Comparison of ENCODE assay signal across 8 mouse cellular contexts in genomic region chr9:120961969-120962700, GRCm38 (mm10). TPM values are rescaled to one million over a fixed set of nuclear protein-coding genes. Genes with fewer than 3 reads are reported as not detected.
DNase-seq lines count a peak whose midpoint lies in the region; ATAC-seq lines count a peak whose summit lies in the region.

No protein-coding gene starts in this region.

- peaks cover 99% of the 10 kb centered on the region for H3K36me3 ChIP-seq in forebrain, embryonic 12.5 days (replicated peaks)
- H3K36me3 ChIP-seq in forebrain, embryonic 16.5 days (ENCODE audit: control insufficient read depth, insufficient read depth): peaks cover 37% of the 10 kb centered on the region
- H3K36me3 ChIP-seq in heart, embryonic 16.5 days (ENCODE audit: control insufficient read depth, insufficient read depth): peaks cover 61% of the 10 kb centered on the region
- H3K36me3 ChIP-seq in liver, embryonic 16.5 days (ENCODE audit: control insufficient read depth, insufficient read depth): peaks cover 53% of the 10 kb centered on the region

- H3K4me1 ChIP-seq in forebrain, embryonic 12.5 days: no peaks in the 10 kb centered on the region; the same call in 1 of the 2 replicates
- H3K4me1 ChIP-seq in forebrain, embryonic 16.5 days (replicated peaks; ENCODE audit: control insufficient read depth, insufficient read depth, low read length): peaks cover 2% of the 10 kb centered on the region; the same call in 1 of the 2 replicates
- peaks cover 39% of the 10 kb centered on the region for H3K4me1 ChIP-seq in heart, embryonic 16.5 days (ENCODE audit: control insufficient read depth, insufficient read depth, low read length)
- peaks cover 8% of the 10 kb centered on the region for H3K4me1 ChIP-seq in liver, embryonic 16.5 days (ENCODE audit: control insufficient read depth, low read depth, low read length)

- DNase-seq in MEL-GATA-1-ER (ENCODE audit: extremely low read depth, low read depth): peak; percentile 39
- DNase-seq in right cerebral cortex, adult 2 months (ENCODE audit: low spot score in 2 of 2): no peak
- no peak for DNase-seq in frontal cortex, adult 2 months (ENCODE audit: extremely low spot score in 1 of 2, low spot score in 1 of 2)
- DNase-seq in thymus, postnatal 36 days: no peak

- H3K4me3 ChIP-seq in forebrain, embryonic 12.5 days (replicated peaks): no peak overlapping the region
- H3K4me3 ChIP-seq in forebrain, embryonic 16.5 days (replicated peaks; ENCODE audit: low read length): no peak overlapping the region
- H3K4me3 ChIP-seq in heart, embryonic 16.5 days (ENCODE audit: low read length): no peak overlapping the region
- H3K4me3 ChIP-seq in liver, embryonic 16.5 days (ENCODE audit: low read depth, low read length): no peak overlapping the region

- ATAC-seq in forebrain, embryonic 12.5 days (ENCODE audit: low FRiP score): no peak
- ATAC-seq in forebrain, embryonic 16.5 days: no peak
- no peak for ATAC-seq in heart, embryonic 16.5 days (replicated peaks; ENCODE audit: extremely low read depth, insufficient read depth, low FRiP score)
- 0 out of 2 replicates have a peak, but pooled peaks have one; percentile 22 for ATAC-seq in liver, embryonic 16.5 days (ENCODE audit: low read depth)

- H3K9me3 ChIP-seq in forebrain, embryonic 12.5 days: no peaks in the 10 kb centered on the region
- H3K9me3 ChIP-seq in forebrain, embryonic 16.5 days (ENCODE audit: control insufficient read depth, low read length): no peaks in the 10 kb centered on the region
- H3K9me3 ChIP-seq in heart, embryonic 16.5 days (replicated peaks; ENCODE audit: control insufficient read depth, low read length): no peaks in the 10 kb centered on the region
- no peaks in the 10 kb centered on the region for H3K9me3 ChIP-seq in liver, embryonic 16.5 days (replicated peaks; ENCODE audit: control insufficient read depth, low read length)

- no peak overlapping the region for H3K9ac ChIP-seq in forebrain, embryonic 12.5 days
- H3K9ac ChIP-seq in forebrain, embryonic 16.5 days (replicated peaks; ENCODE audit: low read depth, low read length): no peak overlapping the region
- H3K9ac ChIP-seq in heart, embryonic 16.5 days (ENCODE audit: low read length): no peak overlapping the region
- H3K9ac ChIP-seq in liver, embryonic 16.5 days (ENCODE audit: low read depth, low read length): no peak overlapping the region

- H3K4me2 ChIP-seq in forebrain, embryonic 12.5 days: no peak overlapping the region
- H3K4me2 ChIP-seq in forebrain, embryonic 16.5 days (ENCODE audit: low read length): no peak overlapping the region
- no peak overlapping the region for H3K4me2 ChIP-seq in heart, embryonic 16.5 days (ENCODE audit: low read depth, low read length)
- no peak overlapping the region for H3K4me2 ChIP-seq in liver, embryonic 16.5 days (ENCODE audit: low read depth, low read length)

- no peaks in the 10 kb centered on the region for H3K27me3 ChIP-seq in forebrain, embryonic 12.5 days
- no peaks in the 10 kb centered on the region for H3K27me3 ChIP-seq in forebrain, embryonic 16.5 days (replicated peaks; ENCODE audit: control insufficient read depth, insufficient read depth, low read length)
- no peaks in the 10 kb centered on the region for H3K27me3 ChIP-seq in heart, embryonic 16.5 days (ENCODE audit: control insufficient read depth, insufficient read depth, low read length)
- H3K27me3 ChIP-seq in liver, embryonic 16.5 days (ENCODE audit: control insufficient read depth, insufficient read depth, low read depth, low read length): no peaks in the 10 kb centered on the region

- 0 out of 2 replicates have a peak overlapping the region, but pooled peaks have one; percentile 27 for H3K27ac ChIP-seq in forebrain, embryonic 12.5 days
- no peak overlapping the region for H3K27ac ChIP-seq in forebrain, embryonic 16.5 days (ENCODE audit: low read length)
- peak overlapping the region; percentile 51; the same call in 1 of the 2 replicates for H3K27ac ChIP-seq in heart, embryonic 16.5 days (ENCODE audit: low read length)
- H3K27ac ChIP-seq in liver, embryonic 16.5 days (ENCODE audit: low read length): no peak overlapping the region

- 77% methylated on average over 3 of the region's 3 CpGs for WGBS in forebrain, embryonic 12.5 days
- WGBS in forebrain, embryonic 16.5 days: 78% methylated on average over 3 of the region's 3 CpGs
- 76% methylated on average over 3 of the region's 3 CpGs for WGBS in heart, embryonic 16.5 days
- 45% methylated on average over 3 of the region's 3 CpGs for whole genome bisulfite sequencing in liver, embryonic 16.5 days (ENCODE audit: insufficient replicate concordance)

RNA-seq across cellular contexts. Expression of gene Ctnnb1, which starts 33.1 kb away (rescaled TPM):
- polyA plus RNA-seq in forebrain, embryonic 12.5 days (2016; fragmentation: Nextera tagmentation; extraction: Ambion mirVana): 764 and 774 TPM in 2 replicates
- 611 and 637 TPM in 2 replicates for polyA plus RNA-seq in forebrain, embryonic 16.5 days (2015; fragmentation: Nextera tagmentation; extraction: Ambion mirVana)
- polyA plus RNA-seq in heart, embryonic 16.5 days (2015; fragmentation: Nextera tagmentation; extraction: Ambion mirVana): 357 TPM in 2 replicates
- polyA plus RNA-seq in liver, embryonic 16.5 days (2015; fragmentation: Nextera tagmentation; extraction: Ambion mirVana): 90.6 and 94.7 TPM in 2 replicates
- polyA plus RNA-seq in frontal cortex, adult 2 months (2012; rRNA removed): 294 and 339 TPM in 2 replicates

Comparison
In these comparisons a context has a peak if more than half of its experiments do, and no peak if none do; other contexts are left out.
1. H3K27ac ChIP-seq: peak in forebrain, embryonic 12.5 days (single experiment) and heart, embryonic 16.5 days (single experiment); none in forebrain, embryonic 16.5 days (single experiment) and liver, embryonic 16.5 days (single experiment).